Mouse (Mus musculus) left cerebral cortex, adult 8-10 months (tissue): ENCODE measurements at regions not wholly inside any gene's neighbourhood (a gene's known extent, or its start where the extent isn't known, plus 50 kb on each side); places are given as distances from the start of the nearest gene placed in this dataset.
A peak's percentile ranks its signal among the peaks of the same experiment; 100 is the strongest.

Experiments used
- DNase-seq, 2 experiments: peaks; one replicate each; pipeline ENCODE4 v3.0.0; 2022; ENCODE audit warnings: low spot score in 2 of 2

- DNase-seq: no peak
Measured at GRCm38 (mm10) chr12:63598905-63599304, 875.6 kb downstream of the Fscb start.

- no peak for DNase-seq
Measured at GRCm38 (mm10) chr12:63554672-63555071, 919.8 kb downstream of the Fscb start.

- DNase-seq: no peak
Measured at GRCm38 (mm10) chr12:63552831-63553230, 921.7 kb downstream of the Fscb start.

- peak in 1 of 2 experiments; percentile 8 for DNase-seq
Measured at GRCm38 (mm10) chr12:63534084-63534483, 940.4 kb downstream of the Fscb start.

- DNase-seq: no peak
Measured at GRCm38 (mm10) chr12:63503774-63504173, 970.7 kb downstream of the Fscb start.

- no peak for DNase-seq
Measured at GRCm38 (mm10) chr12:63490405-63490804, 984.1 kb downstream of the Fscb start.

- no peak for DNase-seq
Measured at GRCm38 (mm10) chr12:63484087-63484486, 990.4 kb downstream of the Fscb start.

- no peak for DNase-seq
Measured at GRCm38 (mm10) chr12:63468936-63469335, 1005.6 kb downstream of the Fscb start.
